Mouse (Mus musculus) ovary, adult 18-20 months (tissue): Measurements from ENCODE around the gene Prlh.

Experiments used
- DNase-seq: peaks from one replicate; pipeline ENCODE4 v3.0.0; 2022; ENCODE audit warnings: low spot score, mixed read lengths

Prlh gene

GRCm38 (mm10) chr1:91001101-91001500 is 48.2 kb downstream of the Prlh start:
- DNase-seq, result no peak

GRCm38 (mm10) chr1:91001871-91002539 is 49.1 kb downstream of the Prlh start:
- DNase-seq, result no peak

GRCm38 (mm10) chr1:91002641-91003040 is 49.7 kb downstream of the Prlh start:
- no peak for DNase-seq
